Mouse (Mus musculus): ENCODE results near the gene Elane.

- TF ChIP-seq USF1 (IDR thresholded peaks at IDR 0.05; ENCODE audit: low read depth) (peak; percentile 94), TCF12 (IDR thresholded peaks at IDR 0.05; ENCODE audit: insufficient read depth, poor library complexity, severe bottlenecking) (no peak), MAX (IDR thresholded peaks at IDR 0.05; ENCODE audit: low read depth) (peak; percentile 91), MYOD1 (IDR thresholded peaks at IDR 0.05; ENCODE audit: control insufficient read depth in 1 of 3, insufficient read length in 2 of 3, low read depth in 2 of 3) (peak in 2 of 3 experiments; percentile 29 to 67), POLR2A (IDR thresholded peaks at IDR 0.05; ENCODE audit: insufficient read length, low read depth) (peak; percentile 91), MYOG (IDR thresholded peaks at IDR 0.05; ENCODE audit: control insufficient read depth in 1 of 3, insufficient read depth in 1 of 3, insufficient read length in 2 of 3, low read depth in 2 of 3) (no peak), E2F4 (IDR thresholded peaks at IDR 0.05; ENCODE audit: insufficient read depth) (peak; percentile 4), TCF3 (IDR thresholded peaks at IDR 0.05; ENCODE audit: insufficient read length, low read depth) (no peak), REST (IDR thresholded peaks at IDR 0.05; ENCODE audit: insufficient read depth, insufficient read length) (peak; percentile 48), CEBPB (IDR thresholded peaks at IDR 0.05; ENCODE audit: insufficient read depth, poor library complexity, severe bottlenecking) (peak; percentile 79), POLR2AphosphoS2 (IDR thresholded peaks at IDR 0.05; ENCODE audit: insufficient read length, low read depth) (peak; percentile 98), SRF (IDR thresholded peaks at IDR 0.05; ENCODE audit: control insufficient read depth, insufficient read length, low read depth) (peak; percentile 32)
These were observed 31.9 kb upstream of the Elane start, which contains the start of gene Ptbp1 for GRCm38 (mm10) chr10:79853860-79854795.
